Mouse (Mus musculus) heart, adult 2 months (tissue): ENCODE data around the gene Myo1d.

Experiments
- CTCF ChIP-seq: fragments of 200-600 bp; IDR thresholded peaks from 2 replicates; pipeline ENCODE4 v1.8.1; 2022; ENCODE audit warnings: antibody characterized with exemption, mild to moderate bottlenecking, moderate library complexity
- EP300 ChIP-seq: fragments of 200-500 bp; IDR thresholded peaks from 2 replicates; pipeline ENCODE4 v1.6.1; 2011; ENCODE audit warnings: low read depth, low read length, control low read depth; ENCODE audit not compliant: insufficient read depth
- POLR2A ChIP-seq: fragments of 200-500 bp; IDR thresholded peaks from 2 replicates; pipeline ENCODE4 v1.6.1; 2011; ENCODE audit warnings: mild to moderate bottlenecking, low read depth, low read length, control low read depth; ENCODE audit not compliant: insufficient read depth

- no peak for TF ChIP-seq CTCF
- TF ChIP-seq POLR2A: no peak
- no peak for TF ChIP-seq EP300
These were observed 255.6 kb downstream of the Myo1d start for GRCm38 (mm10) chr11:80524213-80524612.
